Mouse (Mus musculus) thymus, adult 18-20 months (tissue): Measurements from ENCODE around the gene Gm42878.
"Not testable (repeated sequence)": the region's sequence is repeated elsewhere in the genome, so short reads cannot be mapped to it uniquely, and the experiment has no call there.

ENCODE experiments used
- DNase-seq, 2 experiments: peaks; one replicate each; pipeline ENCODE4 v3.0.0; 2022; ENCODE audit warnings: mixed read lengths in 2 of 2

The Gm42878 gene

GRCm38 (mm10) chr5:121564468-121564895 is 19.2 kb upstream of the Gm42878 start:
- peak; percentile 76 to 83 for DNase-seq

GRCm38 (mm10) chr5:121562436-121562835 is 17.2 kb upstream of the Gm42878 start:
- no peak for DNase-seq

- DNase-seq = no peak
Measured at GRCm38 (mm10) chr5:121549196-121549595, 3.9 kb upstream of the Gm42878 start.

DNA sequence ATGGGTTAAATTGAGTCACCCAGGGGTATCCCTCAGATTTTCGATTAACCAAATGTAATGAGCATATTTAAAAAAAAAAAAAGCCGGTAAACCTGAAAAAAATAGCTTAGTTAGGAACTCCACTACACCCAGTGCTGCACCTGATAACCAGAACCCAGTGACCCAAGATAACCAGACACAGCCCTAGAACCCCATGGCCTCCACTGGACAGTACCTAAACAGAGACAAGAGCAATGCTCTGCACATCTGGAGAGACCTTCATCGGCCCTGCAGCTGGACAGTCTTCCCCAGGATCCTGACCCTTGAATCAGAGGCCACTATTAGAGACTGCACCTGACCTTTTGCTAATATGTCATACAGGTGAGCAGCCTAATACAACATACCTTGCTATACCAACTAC is 1.8 kb upstream of the Gm42878 start:
- DNase-seq = no peak

DNA sequence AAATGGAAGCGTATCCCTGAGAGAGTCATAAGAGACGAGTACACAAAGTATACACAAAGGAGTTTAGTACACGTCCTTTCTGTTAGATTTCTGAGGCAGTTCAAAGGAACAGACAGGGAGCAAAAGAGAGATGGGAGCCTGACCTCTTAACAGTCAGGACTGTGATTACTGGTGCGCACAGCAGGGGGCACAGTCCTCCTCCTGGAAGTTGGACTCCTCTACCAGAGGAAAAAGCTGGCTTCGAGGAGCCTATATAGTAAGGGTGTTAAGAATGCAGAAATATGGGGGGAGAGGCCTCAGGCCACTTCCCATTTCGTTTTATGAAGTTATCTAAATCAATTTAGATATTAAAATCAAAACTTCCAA is 1.2 kb upstream of the Gm42878 start:
- peak in 1 of 2 experiments; percentile 27 for DNase-seq

- DNase-seq = peak; percentile 90 to 91
Measured at GRCm38 (mm10) chr5:121545793-121546529, 679 bp upstream of the Gm42878 start, which contains the start of gene Mapkapk5. TSS of gene Mapkapk5 (minus strand) at chr5:121545905.

GRCm38 (mm10) chr5:121543370-121543769 is 1.9 kb downstream of the Gm42878 start:
- DNase-seq = no peak

DNA sequence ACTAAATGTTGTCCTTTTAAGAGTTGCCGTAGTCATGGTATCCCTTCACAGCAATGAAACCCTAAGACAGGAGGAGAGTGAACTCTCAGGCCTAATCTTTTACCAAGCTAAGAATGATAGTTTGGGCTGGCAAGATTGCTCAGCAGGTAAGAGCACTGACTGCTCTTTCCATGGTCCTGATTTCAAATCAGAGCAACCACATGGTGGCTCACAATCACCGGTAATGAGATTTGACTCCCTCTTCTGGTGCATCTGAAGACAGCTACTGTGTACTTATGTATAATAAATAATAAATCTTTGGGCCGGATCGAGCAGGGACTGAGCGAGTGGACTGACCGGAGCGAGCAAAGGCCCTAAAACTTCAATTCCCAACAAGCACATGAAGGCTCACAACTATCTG is 4.0 kb downstream of the Gm42878 start:
- DNase-seq = no peak

DNA sequence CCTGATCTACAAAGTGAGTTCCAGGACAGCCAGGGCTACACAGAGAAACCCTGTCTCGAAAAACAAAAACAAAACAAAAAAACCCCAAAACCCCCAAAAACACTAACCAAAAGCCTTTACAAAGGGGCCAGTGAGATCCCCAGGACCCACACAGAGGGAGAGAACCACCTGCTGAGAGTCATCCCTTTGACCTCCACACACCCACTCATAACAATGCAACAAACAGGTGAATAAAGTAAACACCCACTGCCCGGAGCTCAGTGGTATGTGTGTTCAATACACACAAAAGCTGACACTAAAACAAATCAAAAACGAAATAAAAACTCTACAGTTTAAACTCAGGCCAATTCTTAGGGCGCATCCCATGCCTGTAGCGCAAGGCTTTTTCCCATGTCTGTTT is 5.2 kb downstream of the Gm42878 start:
- no peak for DNase-seq

- no peak for DNase-seq
Measured at GRCm38 (mm10) chr5:121537588-121537987, 7.7 kb downstream of the Gm42878 start.

DNA sequence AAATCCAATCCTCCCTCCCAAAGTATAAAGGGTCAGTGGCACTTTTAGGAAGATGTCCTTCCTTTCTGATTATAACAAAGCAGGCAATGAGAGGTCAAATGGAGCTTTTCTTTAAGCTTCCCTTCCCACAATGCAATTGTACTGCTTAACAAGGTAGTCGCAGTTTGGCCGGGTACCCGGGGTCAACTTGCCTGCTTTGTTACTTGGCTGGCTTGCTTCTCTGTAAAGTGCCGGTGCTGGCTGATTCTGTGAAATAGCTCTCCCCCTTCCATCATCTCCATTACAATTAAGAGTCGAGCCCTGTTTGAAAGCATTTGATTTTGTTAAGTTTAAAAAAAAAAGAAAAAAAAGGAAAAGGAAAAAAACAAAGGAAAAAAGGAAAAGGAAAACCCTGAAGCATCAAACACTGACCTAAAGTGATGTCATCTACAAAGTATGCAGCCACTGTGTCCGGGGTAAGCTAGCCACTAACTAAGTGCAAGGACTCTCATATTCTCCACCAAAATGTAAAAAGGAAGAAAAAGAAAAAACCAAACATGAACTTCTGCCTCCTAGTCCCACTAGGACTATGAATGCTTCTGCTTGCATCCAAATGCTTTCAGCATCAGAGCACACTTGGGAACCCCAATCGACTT is 8.2 kb downstream of the Gm42878 start:
- DNase-seq = no peak

DNA sequence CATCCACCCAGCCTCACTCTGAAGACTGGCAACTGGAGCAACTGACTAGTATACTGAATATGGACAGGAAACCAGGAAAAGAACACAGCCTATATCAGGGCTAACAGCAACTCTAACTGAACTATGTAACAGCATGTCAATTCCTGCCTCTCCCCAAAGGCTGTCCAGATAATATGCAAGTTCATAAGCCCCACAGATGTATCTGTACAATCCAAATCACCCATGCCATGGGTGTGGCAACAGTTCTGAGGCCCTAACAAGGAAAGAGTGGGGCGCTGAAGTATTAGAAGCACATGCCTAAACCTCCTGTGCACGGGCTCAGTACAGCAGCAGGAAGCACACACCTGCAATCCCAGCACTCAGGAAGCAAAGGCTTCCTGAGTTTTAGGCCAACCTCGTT is 10.2 kb downstream of the Gm42878 start:
- DNase-seq = no peak

GRCm38 (mm10) chr5:121534521-121534920 is 10.8 kb downstream of the Gm42878 start:
- no peak for DNase-seq

DNA sequence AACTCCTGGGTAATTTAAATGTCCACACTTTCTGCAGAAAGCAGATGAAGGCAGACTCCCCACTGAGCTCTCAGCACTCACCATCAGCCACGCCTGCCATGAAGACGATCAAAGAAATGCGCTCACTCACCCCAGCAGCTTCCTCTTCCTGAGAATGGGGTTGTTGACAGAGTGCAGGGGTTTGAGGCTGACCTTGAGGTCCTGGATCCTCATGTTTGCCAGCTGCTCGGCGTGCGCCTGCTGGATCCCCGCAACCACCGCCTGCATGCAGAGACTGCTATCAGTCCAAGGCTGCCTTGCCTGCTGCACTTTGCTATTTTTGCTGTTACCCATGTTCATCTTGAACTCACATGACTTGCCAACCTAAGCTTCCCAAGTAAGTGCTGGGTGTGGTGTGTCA is 18.3 kb downstream of the Gm42878 start:
- no peak for DNase-seq

DNA sequence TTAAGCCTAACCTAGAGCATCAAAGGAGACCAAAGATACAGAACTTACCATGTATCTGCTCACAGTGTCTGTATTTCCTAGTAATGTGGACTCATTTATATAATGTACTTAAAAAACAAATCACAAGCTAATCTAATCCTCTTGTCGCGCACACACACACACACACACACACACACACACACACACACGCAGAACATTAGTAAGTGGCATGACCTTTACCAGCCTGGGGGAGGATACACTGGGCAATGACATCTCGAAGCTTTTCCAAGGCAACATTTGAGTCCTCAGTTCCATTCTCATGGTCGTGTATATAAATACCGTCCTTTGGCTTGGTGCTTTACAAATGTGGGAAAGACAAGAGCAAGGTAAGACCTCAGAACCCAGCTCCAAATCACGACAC is 18.8 kb downstream of the Gm42878 start:
- no peak for DNase-seq

DNA sequence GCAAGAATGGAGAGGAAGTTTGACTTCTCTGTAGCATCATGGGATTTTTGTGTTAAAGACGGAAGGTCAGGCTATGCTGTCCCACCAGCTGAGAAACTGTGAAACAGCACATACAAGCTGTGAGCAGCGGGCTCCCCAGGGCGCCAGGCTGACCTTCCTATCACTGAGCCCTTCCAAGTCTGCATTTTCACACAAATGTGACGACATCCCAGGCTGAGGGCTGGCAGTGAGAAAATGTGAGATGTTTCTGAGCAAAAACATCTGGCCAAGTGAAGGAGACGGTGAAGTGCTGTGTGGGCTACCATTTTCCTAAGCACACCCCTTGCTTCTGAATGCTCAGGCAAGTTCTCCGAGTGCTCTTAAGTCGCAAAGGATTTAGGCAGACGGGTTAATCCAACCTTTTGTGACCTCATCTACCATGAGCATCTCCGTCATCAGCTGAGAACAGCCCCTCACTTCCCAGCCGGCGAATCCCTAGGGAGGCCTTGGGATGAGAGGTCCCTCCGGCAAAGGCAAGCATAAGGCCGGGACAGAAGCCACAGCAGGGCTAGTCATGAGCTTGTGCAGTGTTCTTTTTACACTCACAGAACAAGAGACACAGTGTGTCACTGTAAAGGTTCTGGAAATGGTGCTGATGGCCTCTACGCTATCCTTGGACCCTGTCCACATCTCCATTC is 19.4 kb downstream of the Gm42878 start:
- no peak for DNase-seq

DNA sequence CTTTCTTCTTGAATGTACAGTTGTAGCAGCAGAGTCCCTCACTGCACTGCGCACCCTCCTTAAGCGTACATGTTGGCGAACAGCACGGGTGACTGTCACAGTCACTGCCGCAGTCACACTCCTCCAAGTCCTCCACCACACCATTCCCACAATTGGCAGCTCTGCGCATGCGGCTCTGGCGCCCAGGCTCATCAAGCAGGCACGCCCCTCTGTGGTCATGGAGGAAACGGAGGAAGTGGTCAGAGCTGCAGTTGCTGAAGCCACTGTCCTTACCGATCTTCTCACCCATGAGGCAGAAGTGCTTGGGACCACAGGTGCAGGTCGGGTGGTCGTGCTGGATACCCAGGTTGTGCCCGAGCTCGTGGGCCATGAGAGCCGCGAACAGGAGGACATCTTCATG is 25.5 kb downstream of the Gm42878 start:
- not testable (repeated sequence) for DNase-seq

- no peak for DNase-seq
Measured at GRCm38 (mm10) chr5:121518983-121519382, 26.3 kb downstream of the Gm42878 start.

DNA sequence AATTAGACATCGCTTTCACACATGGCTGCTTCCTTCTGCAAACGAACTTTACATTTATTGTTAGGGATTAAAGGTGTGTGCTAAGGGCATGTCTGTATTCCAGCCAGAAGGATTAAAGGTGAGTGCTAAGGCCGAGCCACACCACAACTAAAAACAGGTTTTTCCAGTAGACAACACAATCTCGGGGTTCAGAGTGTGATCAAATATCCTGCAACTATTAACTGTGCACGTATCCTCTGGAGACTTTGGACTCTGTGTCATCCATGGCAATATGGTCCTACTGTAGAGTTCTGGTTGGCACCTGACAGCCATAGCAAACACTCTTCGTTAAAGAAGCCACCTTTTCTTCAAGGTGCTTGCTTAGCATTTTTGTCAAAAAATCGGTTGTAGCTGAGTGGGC is 35.3 kb downstream of the Gm42878 start:
- DNase-seq = no peak

DNA sequence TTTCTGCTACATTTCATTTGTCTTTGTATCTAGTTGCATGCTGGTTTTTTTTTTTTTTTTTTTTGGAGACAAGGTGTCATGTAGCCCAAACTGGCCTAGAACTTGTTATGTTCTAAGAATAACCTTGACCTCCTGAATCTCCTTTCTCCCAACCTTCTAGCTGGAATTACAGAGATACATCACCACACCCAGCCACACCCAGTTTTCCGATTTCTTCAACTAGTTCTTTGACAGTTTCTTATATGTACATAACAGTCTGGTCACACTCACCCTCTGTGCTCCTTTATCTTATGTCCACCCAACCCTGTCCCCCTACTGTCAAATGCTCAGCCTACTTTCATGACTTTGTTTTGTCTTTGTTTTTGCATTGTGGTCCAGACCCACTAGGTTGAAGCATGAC is 38.4 kb downstream of the Gm42878 start:
- no peak for DNase-seq

GRCm38 (mm10) chr5:121503231-121503630 is 42.1 kb downstream of the Gm42878 start, which contains the start of gene Adam1b:
TSS of gene Adam1b (minus strand) at chr5:121503435.
- no peak for DNase-seq

- not testable (repeated sequence) for DNase-seq
Measured at GRCm38 (mm10) chr5:121501424-121501996, 43.8 kb downstream of the Gm42878 start.

GRCm38 (mm10) chr5:121500719-121501118 is 44.6 kb downstream of the Gm42878 start:
- DNase-seq = no peak

DNA sequence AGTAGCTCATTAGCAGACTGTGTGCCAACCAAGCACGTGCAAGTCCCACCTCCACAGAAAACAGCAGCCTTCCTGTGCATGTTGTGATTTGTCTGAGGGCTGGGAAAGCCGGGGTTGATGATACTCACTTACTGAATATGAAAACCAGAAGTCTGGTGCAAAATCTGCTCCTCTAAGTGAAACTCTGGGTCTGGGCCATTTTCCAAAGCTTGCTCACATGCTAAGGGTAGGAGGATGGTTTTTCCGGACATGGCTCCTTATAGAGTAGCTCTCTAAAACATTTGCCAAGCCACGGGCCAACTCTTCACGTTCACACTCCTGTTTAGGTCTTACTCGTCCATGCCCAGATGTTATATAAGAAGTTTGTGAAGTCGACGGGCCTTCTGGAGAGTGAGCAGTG is 52.0 kb downstream of the Gm42878 start:
- DNase-seq = no peak
